Mouse (Mus musculus) frontal cortex, postnatal 36 days (tissue): ENCODE measurements around the gene Theg.

Source experiments
- DNase-seq, 2 experiments: peaks; one replicate each; pipeline ENCODE4 v3.0.0; 2022; ENCODE audit warnings: low spot score in 2 of 2

The Theg gene

GRCm38 (mm10) chr10:79587061-79587751 is at the start of gene Theg:
Gene Theg (minus strand): TSS chr10:79587331.
- DNase-seq = no peak

GRCm38 (mm10) chr10:79636287-79636686 is 49.2 kb upstream of the Theg start:
- DNase-seq = no peak

- DNase-seq = no peak
Measured at GRCm38 (mm10) chr10:79633006-79633777, 46.1 kb upstream of the Theg start.

GRCm38 (mm10) chr10:79631432-79631831 is 44.3 kb upstream of the Theg start:
- DNase-seq = peak in 1 of 2 experiments; percentile 80

- DNase-seq = no peak
Measured at GRCm38 (mm10) chr10:79628377-79628776, 41.2 kb upstream of the Theg start.

GRCm38 (mm10) chr10:79626156-79626555 is 39.0 kb upstream of the Theg start:
- DNase-seq = no peak

- DNase-seq = no peak
Measured at GRCm38 (mm10) chr10:79625398-79625797, 38.3 kb upstream of the Theg start.

- DNase-seq = no peak
Measured at GRCm38 (mm10) chr10:79623950-79624349, 36.8 kb upstream of the Theg start.

- no peak for DNase-seq
Measured at GRCm38 (mm10) chr10:79616376-79616775, 29.2 kb upstream of the Theg start.

GRCm38 (mm10) chr10:79615860-79616259 is 28.7 kb upstream of the Theg start:
- DNase-seq = no peak

GRCm38 (mm10) chr10:79614305-79614643 is 27.1 kb upstream of the Theg start:
- no peak for DNase-seq

- DNase-seq = peak; percentile 73 to 78
Measured at GRCm38 (mm10) chr10:79613578-79614304, 26.6 kb upstream of the Theg start, which contains the start of gene C2cd4c. Gene C2cd4c (minus strand): TSS chr10:79614025.

GRCm38 (mm10) chr10:79612192-79613135 is 25.3 kb upstream of the Theg start:
- no peak for DNase-seq

GRCm38 (mm10) chr10:79611296-79611695 is 24.2 kb upstream of the Theg start:
- DNase-seq = no peak

GRCm38 (mm10) chr10:79609276-79609675 is 22.1 kb upstream of the Theg start:
- DNase-seq = no peak

GRCm38 (mm10) chr10:79607892-79608291 is 20.8 kb upstream of the Theg start:
- DNase-seq = no peak

GRCm38 (mm10) chr10:79606537-79606936 is 19.4 kb upstream of the Theg start:
- no peak for DNase-seq

GRCm38 (mm10) chr10:79597936-79598230 is 10.8 kb upstream of the Theg start:
- DNase-seq = peak in 1 of 2 experiments; percentile 61

GRCm38 (mm10) chr10:79597051-79597935 is 10.2 kb upstream of the Theg start:
- DNase-seq = peak; percentile 77 to 85

- no peak for DNase-seq
Measured at GRCm38 (mm10) chr10:79595590-79595929, 8.4 kb upstream of the Theg start.
